Mouse (Mus musculus): Measurements from ENCODE around the gene Krtcap3. TPM values are rescaled to one million over a fixed set of nuclear protein-coding genes. Genes with fewer than 3 reads are reported as not detected.
A peak's percentile ranks its signal among the peaks of the same experiment; 100 is the strongest.

Krtcap3 gene
- polyA plus RNA-seq, 3 experiments from 2014 or later: 25.8 to 27.7 (median 26.9) TPM

- ATAC-seq: no peak
Measured at GRCm38 (mm10) chr5:31253806-31254205, 2.3 kb downstream of the Krtcap3 start.

- ATAC-seq: no peak
Measured at GRCm38 (mm10) chr5:31254452-31254851, 3.0 kb downstream of the Krtcap3 start.

DNA sequence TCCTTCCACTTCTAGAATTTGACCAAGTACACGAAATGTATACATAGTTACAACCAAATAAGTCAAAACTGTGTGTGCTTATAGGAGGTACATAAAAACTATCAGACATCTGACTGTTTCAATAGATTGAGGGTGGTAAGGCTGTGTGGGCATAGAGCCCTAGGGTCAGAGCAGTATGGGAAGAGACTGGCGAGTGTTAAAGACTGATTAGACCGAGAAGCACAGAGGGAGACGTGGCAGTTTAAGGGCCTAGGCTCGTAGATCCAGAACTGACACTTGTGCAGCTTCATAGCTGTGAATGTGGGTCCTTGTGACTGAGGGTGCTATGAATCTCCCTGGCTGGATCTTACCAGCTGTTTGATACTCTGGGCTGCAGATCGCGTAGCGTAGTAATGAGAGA, 3.4 kb downstream of the Krtcap3 start:
- ATAC-seq: no peak

DNA sequence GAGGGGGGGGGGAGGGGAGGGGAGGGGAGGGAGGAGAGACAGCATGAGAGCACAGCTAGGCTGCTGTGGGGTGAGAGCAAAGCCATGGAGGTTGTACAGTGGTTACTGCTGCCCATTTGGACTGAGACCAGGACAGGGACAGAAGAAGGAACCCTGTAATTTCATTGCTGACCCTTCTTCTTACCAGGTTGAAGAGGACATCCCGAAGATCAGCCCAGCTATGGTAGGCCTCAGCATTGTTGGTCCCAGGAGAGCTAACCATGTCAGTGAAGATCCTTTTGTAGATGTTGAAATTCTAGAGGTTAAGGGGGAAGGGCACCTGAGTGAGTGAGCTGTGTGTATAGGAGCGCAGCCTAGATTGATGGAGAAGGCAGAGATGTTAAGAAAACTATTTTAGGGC, 3.9 kb downstream of the Krtcap3 start:
- ATAC-seq: no peak

- ATAC-seq: peak; percentile 67
Measured at GRCm38 (mm10) chr5:31255971-31256370, 4.5 kb downstream of the Krtcap3 start.

DNA sequence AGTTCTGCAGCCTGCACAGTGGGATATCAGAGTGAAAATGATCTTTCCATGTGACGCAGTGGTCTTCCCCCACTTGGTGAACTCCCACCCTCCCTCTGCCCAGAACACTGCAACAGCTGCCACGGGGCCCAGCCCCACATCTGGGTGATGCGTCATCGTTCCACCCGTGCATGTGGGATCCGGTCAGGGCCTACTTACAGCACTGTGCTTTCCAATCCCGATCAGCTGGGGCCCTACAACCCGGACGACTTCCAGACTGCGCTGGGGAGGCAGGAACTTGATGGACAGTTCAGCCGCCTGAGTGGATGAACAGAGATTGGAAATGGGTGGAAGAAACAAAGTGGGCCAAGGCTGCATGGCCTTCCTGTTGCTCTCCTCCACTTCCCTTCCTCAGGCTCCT, 6.1 kb downstream of the Krtcap3 start:
- ATAC-seq: no peak

GRCm38 (mm10) chr5:31266101-31266500, 14.6 kb downstream of the Krtcap3 start:
- ATAC-seq: no peak

DNA sequence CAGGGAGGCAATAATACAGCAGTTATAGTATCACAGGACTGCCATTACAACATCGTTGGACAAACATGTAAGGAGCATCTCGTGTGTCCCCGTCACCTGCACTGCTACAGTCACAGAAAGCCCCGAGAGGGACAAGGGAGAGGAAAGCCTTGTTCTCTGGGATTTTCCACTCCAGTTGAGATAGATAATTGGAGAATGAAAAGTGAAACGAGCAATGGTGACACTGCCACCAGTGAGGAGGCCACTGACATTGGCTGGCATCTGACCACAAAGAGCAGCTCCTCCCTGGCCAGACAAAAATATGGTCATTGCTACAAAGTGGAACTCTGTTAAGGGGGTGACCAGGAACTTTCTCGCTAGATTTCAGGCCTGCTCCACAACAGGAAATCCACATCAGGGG, 16.2 kb downstream of the Krtcap3 start:
- no peak for ATAC-seq

DNA sequence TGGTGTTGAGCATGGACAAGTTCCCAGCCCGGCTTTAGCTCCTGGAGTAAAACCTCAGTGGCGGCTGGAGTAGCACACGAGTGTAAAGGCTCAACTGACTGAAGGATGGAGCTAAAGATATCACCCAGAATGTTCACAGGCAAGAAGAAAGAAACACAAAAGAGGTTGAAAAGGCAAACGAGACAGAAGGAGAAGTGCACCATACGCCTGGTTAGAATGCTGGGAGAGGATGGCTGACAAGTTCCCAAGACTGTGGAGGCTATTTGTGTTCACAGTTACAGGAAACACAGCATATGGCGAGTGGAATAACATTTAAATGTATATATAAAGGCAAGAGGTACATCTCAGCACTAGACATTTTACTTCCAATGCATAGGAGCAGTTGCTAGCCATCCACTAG, 21.5 kb downstream of the Krtcap3 start:
- no peak for ATAC-seq

DNA sequence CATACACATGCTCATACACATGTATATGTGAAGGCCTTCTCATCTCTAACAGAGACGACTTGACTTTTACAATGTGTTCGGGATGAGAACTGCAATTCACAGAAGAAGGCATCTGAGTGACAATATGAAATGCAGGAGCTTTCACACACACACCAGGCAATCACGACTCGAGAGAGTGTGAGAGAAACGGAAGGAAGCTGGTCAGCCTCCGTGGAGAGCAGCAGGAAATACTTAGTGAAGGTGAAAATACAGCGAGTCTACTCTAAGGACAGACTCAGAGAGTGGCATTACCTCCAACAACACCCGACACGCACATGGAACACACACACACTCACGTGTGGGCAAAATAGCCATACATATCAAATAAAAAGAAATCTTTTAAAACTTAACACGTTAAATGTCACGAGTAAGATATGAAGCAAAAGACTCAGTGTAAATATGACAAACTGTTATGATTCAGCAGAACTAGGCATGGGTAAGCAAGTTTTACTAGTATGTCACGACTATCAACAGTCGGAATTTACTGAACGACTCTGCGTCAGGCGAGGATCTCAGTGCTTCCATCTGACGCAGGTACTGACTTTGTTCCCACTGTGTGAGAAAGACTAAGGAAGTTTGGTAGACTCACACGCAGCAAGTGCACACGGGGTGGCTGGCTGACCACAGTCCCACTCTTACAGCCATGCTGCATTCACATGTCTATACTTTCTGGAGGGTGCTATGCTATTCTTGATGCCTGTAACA, 27.9 kb downstream of the Krtcap3 start:
- peak; percentile 43 for ATAC-seq

DNA sequence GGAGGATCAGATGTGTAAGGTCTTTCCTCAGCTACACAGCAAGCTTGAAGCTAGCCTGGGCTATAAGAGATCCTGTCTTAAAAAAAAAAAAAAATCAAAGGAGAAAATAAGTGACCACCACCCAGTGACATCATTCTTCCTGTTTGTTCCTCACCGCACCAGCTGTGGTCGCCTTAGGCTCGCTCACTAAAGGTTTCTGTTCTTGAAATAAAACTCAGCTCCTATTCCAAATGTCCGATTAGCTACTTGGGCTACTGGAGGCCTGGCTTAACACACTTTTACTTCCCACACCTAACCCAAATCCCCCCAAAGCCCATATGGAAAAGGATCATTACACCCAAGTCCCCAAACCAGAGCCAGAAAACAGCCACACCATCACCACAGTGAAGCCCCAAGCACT, 36.7 kb downstream of the Krtcap3 start:
- ATAC-seq: no peak

GRCm38 (mm10) chr5:31288655-31289054, 37.2 kb downstream of the Krtcap3 start:
- ATAC-seq: no peak

DNA sequence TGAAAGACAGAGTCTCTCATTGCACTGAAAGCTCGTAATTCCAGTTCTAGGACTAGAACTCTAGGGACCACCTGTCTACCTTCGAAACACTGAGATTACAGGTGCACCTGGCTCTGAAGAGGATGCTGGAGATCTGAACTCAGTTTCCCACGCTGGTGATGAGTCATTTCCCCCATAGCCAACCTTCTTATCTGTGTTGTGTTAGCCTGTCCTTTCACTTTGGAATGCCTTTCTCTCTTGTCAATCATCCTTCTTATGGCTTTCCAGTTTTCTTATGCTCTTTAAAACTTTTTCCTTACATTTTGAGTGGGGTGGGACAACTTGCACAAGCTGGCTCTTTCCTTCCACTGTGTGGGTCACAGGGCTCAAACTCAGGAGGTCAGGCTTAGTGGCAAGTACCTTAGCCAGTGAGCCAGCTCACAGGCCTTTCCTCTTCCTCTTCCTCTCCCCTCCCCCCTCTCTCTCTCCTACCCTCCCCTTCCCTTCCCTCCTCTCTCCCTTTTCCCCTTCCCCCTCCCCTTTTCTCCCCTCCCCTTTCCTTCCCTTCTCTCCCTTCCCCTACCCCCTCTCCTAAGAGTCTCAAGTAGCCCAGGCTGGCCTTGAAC, 38.2 kb downstream of the Krtcap3 start:
- ATAC-seq: no peak

DNA sequence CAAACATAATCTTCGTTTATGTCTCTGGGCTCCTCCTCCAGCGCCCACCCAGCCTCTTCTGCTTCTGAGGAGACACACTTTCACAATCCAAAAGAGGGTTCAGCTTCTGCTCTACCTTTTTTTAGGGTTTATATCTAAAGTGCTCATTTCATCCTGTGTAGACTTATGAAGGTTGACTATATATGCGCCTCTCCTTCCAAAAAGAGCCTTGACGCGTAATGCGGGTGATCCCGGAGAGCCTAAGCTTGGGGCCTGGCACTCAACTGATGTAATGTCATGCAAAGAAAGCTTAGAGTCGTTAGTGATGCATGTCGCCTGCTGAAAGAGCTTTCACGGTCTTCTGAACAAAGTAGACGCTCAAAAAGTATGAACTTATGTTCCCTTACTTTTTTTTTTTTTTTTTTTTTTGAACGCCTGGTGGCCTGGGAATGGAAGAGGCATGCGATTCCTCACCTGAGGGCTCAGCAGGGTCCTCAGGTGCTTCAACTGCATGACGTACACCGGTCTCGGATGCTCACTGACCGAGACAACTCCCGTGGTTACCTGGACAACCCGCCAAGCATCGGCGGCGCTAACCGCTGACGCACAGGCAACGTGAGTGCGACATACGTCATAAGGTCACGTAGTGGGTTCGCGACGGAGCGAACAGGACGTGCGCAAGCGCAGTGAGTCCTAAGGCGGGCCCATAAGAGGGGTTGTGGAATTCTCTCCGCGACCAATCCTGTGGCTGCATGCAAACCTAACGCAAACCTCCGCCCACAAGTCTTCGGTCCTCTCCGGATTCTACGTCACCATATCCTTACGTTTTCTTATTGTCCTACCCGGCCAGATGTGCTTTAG, 39.2 kb downstream of the Krtcap3 start, which contains the start of gene Ift172:
Ift172 (minus strand) TSS at position 596 of the 840 bp plus-strand sequence.
- peak; percentile 96 for ATAC-seq

GRCm38 (mm10) chr5:31291361-31291688, 39.8 kb downstream of the Krtcap3 start:
- ATAC-seq: no peak

GRCm38 (mm10) chr5:31294964-31295605, 43.6 kb downstream of the Krtcap3 start:
- no peak for ATAC-seq

- ATAC-seq: no peak
Measured at GRCm38 (mm10) chr5:31295606-31296141, 44.2 kb downstream of the Krtcap3 start, which contains the start of gene Fndc4. TSS of gene Fndc4 (minus strand) at chr5:31296080.

GRCm38 (mm10) chr5:31297047-31297757, 45.7 kb downstream of the Krtcap3 start, which contains the start of gene Gckr:
TSS of gene Gckr (plus strand) at chr5:31297443.
- ATAC-seq: no peak

- ATAC-seq: no peak
Measured at GRCm38 (mm10) chr5:31297981-31298380, 46.5 kb downstream of the Krtcap3 start.

- ATAC-seq: no peak
Measured at GRCm38 (mm10) chr5:31298486-31298885, 47.0 kb downstream of the Krtcap3 start.

DNA sequence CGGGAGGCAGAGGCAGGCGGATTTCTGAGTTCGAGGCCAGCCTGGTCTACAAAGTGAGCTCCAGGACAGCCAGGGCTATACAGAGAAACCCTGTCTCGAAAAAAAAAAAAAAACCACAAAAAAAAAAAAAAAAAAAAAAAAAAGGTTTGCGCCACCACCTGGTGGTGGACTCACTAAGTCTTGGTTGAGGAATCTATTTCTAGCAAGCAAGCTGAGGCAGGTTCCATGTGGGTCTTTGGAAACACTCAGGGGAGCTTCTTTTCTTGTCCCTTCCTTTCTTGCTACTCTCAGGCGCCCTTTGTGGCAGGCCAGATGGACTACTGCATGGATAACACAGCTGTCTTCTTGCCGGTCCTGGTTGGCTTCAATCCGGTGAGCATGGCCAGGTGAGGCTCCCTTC, 50.4 kb downstream of the Krtcap3 start:
- ATAC-seq: no peak

All from inflammation-experienced regulatory T-cells, adult 6 months (primary cell).